Mouse (Mus musculus) hindbrain, embryonic 13.5 days (tissue): ENCODE data around the gene Cntn4. TPM values are rescaled to one million over a fixed set of nuclear protein-coding genes. Genes with fewer than 3 reads are reported as not detected.

Source experiments
- ATAC-seq: fragments of 200-750 bp; cut with Nextera tagmentation; 2 replicates; pipeline ENCODE4 v1.8.0; 2017; ENCODE audit warnings: moderate TSS enrichment; ENCODE audit not compliant: low FRiP score
- H3K27ac ChIP-seq: fragments of 300-500 bp; sonication (generic); 2 replicates; pipeline ENCODE4 v1.5.1; 2015; ENCODE audit warnings: inconsistent platforms, mild to moderate bottlenecking, moderate library complexity
- H3K27me3 ChIP-seq: fragments of 300-500 bp; sonication (generic); 2 replicates; pipeline ENCODE4 v1.6.1; 2015; ENCODE audit warnings: mild to moderate bottlenecking, inconsistent platforms
- H3K36me3 ChIP-seq: fragments of 300-500 bp; sonication (generic); 2 replicates; pipeline ENCODE4 v1.6.1; 2015; ENCODE audit warnings: mild to moderate bottlenecking, inconsistent platforms
- H3K4me1 ChIP-seq: fragments of 300-500 bp; sonication (generic); replicated peaks from 2 replicates; pipeline ENCODE4 v1.6.1; 2015; ENCODE audit warnings: inconsistent platforms
- H3K4me2 ChIP-seq: fragments of 300-500 bp; sonication (generic); 2 replicates; pipeline ENCODE4 v1.6.1; 2015; ENCODE audit warnings: inconsistent platforms, mild to moderate bottlenecking, moderate library complexity
- H3K4me3 ChIP-seq: fragments of 300-500 bp; sonication (generic); 2 replicates; pipeline ENCODE4 v1.5.1; 2015; ENCODE audit warnings: mild to moderate bottlenecking, inconsistent platforms
- H3K9ac ChIP-seq: fragments of 300-500 bp; sonication (generic); 2 replicates; pipeline ENCODE4 v1.6.1; 2015; ENCODE audit warnings: mild to moderate bottlenecking, inconsistent platforms
- H3K9me3 ChIP-seq: fragments of 300-500 bp; sonication (generic); 2 replicates; pipeline ENCODE4 v1.6.1; 2016; ENCODE audit warnings: inconsistent platforms
- WGBS: fragments of 180-500 bp; shearing (Covaris S2); methylation state at CpG from one replicate; pipeline ENCODE4 v1.1.7; 2015; 5-methylcytosine and 5-hydroxymethylcytosine counted together
- polyA plus RNA-seq: library from polyadenylated mRNA; unstranded; fragments of >200 nt; fragmentation: Nextera tagmentation; extraction: Ambion mirVana; gene quantifications from 2 replicates; pipeline ENCODE4 v1.2.1, GENCODE M21; 2015

The Cntn4 gene
- polyA plus RNA-seq, 1 experiment from 2014 or later = 18.3 TPM

DNA sequence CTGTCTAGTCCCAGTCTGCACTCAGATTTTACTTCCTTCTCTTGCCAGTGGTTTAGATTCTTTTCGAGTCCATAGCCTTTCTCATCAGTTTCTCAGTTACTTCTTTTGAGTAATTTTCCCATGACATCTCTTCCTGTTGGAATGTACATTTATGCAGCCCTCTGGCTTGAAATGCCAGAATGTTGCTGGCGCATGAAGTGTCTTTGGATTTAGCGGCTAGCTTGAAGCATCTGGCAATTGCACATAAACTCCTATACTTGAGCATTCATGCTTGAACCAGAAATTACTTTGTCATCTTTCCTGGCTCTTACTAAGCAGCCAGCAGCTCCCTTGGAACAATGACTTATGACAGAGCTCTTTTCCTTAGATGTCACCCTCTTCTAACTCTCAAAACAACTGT is 965.6 kb downstream of the Cntn4 start:
- Histone ChIP-seq H3K27ac (no peak overlapping the region), H3K4me3 (no peak overlapping the region), H3K36me3 (no peaks in the 10 kb centered on the region), H3K9ac (no peak overlapping the region), H3K4me2 (no peak overlapping the region), H3K27me3 (no peaks in the 10 kb centered on the region), H3K9me3 (no peaks in the 10 kb centered on the region), H3K4me1 (no peaks in the 10 kb centered on the region)
- ATAC-seq = no peak
- 86% methylated on average over 3 of the region's 3 CpGs for WGBS

DNA sequence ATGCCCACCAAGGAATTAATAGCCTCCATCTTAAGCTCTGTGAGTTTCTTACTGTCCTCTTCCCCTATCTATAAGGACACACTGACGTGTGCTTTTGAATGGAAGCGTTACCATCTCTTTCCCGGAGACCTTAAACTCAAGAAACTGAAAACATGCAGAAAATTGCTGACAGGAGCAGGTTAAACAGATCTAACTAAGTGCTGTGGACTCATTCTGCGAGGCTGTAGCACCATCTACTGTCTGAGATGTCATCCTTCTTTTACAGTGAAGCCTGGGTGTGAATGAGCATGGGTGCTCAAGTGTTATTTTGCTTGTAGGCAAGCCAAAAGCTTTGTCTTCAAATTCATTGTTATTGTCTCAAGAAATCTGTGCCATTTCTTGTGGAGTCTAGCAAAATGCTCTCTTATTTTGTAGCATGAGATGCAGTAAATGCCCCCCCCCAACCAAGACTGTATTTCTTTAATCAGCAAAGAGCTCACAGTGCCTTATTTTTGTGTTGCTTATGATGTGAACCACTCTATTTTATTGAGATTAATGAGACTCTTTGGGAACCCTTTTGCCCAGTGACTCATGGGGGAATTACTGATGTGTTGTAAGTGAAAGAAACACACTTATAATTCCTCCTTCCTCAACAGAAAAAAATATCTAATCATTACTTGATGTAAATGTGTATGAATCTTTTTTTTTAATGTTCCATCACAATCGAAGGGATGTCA is 968.2 kb downstream of the Cntn4 start:
- Histone ChIP-seq H3K9me3 (no peaks in the 10 kb centered on the region), H3K4me1 (no peaks in the 10 kb centered on the region), H3K4me3 (no peak overlapping the region), H3K36me3 (no peaks in the 10 kb centered on the region), H3K27ac (no peak overlapping the region), H3K9ac (no peak overlapping the region), H3K4me2 (0 out of 2 replicates have a peak overlapping the region, but pooled peaks have one; percentile 1), H3K27me3 (no peaks in the 10 kb centered on the region)
- WGBS = 24% methylated on average over 5 of the region's 5 CpGs
- peak; percentile 91 for ATAC-seq

DNA sequence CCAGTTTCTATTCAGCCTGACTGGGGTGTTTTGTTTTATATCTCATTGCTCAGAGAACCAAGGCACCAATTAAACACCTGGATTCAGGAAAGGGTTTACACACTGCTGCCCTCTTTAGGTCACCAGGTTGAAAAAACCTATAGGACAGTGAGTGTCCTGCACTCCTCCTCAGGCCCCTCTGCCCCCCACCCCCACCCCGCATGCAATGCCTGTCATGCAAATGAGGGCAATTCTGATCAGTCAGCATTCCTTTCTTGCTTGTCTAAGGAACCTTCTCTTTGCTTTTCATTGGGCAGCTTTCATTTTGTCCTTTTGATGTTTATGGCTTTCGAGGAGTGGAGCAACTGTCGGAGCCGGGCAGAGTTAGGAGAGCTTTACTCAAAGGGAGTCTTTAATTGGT is 969.5 kb downstream of the Cntn4 start:
- H3K27me3 ChIP-seq = no peaks in the 10 kb centered on the region
- no peaks in the 10 kb centered on the region for H3K36me3 ChIP-seq
- 14% methylated on average over 4 of the region's 4 CpGs for WGBS
- H3K9me3 ChIP-seq = no peaks in the 10 kb centered on the region
- no peak overlapping the region for H3K9ac ChIP-seq
- no peak overlapping the region for H3K27ac ChIP-seq
- no peak overlapping the region for H3K4me3 ChIP-seq
- no peak overlapping the region for H3K4me2 ChIP-seq
- no peak for ATAC-seq
- H3K4me1 ChIP-seq = no peaks in the 10 kb centered on the region

DNA sequence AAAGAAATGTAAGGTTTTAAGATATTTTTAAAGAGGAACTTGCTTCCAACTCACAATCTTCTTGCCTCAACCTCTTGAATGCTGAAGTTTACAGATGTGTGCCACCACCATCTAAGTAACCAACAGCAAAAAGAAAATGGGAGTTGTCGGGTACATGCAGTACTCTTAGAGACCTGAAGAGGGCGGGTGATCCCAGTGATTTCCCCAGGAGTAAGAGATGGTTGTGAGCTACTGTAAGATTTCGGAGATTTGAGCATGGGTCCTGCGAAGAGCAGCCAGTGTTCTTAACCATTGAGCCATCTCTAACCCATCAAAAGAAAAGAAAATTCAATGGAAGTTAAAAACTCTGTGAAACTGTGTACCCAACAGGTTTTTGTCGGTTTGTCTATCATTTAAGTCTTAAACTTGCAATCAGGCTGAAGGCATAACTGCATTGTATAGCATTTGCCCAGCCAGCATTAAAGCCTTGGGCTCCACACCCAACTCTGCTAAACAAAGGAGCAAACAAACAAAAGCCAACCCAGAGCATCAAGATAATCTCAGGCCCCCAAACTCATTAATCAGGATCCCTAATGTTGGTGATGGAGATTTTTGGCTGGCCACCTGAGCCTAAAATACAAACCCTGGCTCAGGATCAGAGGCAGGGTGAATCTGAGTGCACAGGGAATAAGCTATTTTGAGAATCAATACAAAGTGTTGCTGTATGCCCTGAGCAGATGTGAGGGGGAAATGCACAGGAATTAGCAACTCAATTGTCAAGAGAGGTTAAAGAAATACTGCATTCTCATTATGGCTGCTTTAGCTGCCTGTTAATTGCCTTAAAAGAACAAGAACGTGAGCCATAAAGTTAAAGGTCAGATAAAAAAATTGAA is 986.6 kb downstream of the Cntn4 start:
- Histone ChIP-seq H3K27ac (peak overlapping the region; percentile 48; the same call in 1 of the 2 replicates), H3K9me3 (no peaks in the 10 kb centered on the region), H3K36me3 (no peaks in the 10 kb centered on the region), H3K27me3 (no peaks in the 10 kb centered on the region), H3K4me3 (no peak overlapping the region), H3K9ac (no peak overlapping the region), H3K4me2 (no peak overlapping the region), H3K4me1 (peaks cover 8% of the 10 kb centered on the region; the same call in 1 of the 2 replicates)
- 32% methylated on average over 6 of the region's 6 CpGs for WGBS
- peak; percentile 59; the same call in 1 of the 2 replicates for ATAC-seq

DNA sequence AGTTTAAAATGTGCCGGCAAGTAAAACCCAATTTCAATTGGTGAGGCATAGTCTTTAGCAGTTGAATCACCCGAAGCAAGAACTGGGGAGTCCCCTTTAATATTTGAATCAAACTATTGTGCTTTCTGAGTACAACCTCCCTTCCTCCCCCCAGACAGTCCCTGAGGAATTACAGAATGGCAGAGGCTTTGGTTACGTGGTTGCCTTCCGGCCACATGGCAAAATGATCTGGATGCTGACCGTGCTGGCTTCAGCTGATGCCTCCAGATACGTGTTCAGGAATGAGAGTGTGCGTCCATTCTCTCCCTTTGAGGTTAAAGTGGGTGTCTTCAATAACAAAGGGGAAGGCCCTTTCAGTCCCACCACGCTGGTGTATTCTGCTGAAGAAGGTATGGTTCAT is 998.1 kb downstream of the Cntn4 start:
- Histone ChIP-seq H3K27ac (no peak overlapping the region), H3K4me2 (no peak overlapping the region), H3K9ac (no peak overlapping the region), H3K4me3 (no peak overlapping the region), H3K36me3 (no peaks in the 10 kb centered on the region), H3K27me3 (no peaks in the 10 kb centered on the region), H3K4me1 (no peaks in the 10 kb centered on the region), H3K9me3 (no peaks in the 10 kb centered on the region)
- 77% methylated on average over 8 of the region's 8 CpGs for WGBS
- no peak for ATAC-seq

DNA sequence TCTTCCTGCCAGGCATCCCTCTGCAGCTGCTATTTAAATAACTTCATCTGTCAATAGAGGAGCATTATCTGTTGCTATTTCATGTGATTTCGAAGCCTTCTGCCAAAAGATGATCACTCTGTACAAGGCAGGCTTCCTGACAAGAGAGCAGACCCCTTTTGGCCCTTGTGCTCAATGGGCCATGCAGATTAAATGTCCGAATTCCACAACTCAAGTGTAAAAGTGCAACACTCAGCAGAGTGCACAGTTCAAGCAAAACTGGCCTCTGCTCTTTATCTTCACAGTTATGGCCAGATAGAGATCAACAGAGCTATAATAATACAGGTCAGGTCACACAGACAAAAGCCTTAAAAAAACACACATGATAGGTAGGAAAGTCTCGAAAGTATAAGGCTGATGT is 1024.5 kb downstream of the Cntn4 start:
- 61% methylated on average over 3 of the region's 3 CpGs for WGBS
- H3K27ac ChIP-seq = no peak overlapping the region
- no peaks in the 10 kb centered on the region for H3K36me3 ChIP-seq
- H3K4me3 ChIP-seq = no peak overlapping the region
- H3K9me3 ChIP-seq = no peaks in the 10 kb centered on the region
- no peaks in the 10 kb centered on the region for H3K4me1 ChIP-seq
- no peak for ATAC-seq
- H3K27me3 ChIP-seq = no peaks in the 10 kb centered on the region
- H3K9ac ChIP-seq = no peak overlapping the region
- H3K4me2 ChIP-seq = no peak overlapping the region

DNA sequence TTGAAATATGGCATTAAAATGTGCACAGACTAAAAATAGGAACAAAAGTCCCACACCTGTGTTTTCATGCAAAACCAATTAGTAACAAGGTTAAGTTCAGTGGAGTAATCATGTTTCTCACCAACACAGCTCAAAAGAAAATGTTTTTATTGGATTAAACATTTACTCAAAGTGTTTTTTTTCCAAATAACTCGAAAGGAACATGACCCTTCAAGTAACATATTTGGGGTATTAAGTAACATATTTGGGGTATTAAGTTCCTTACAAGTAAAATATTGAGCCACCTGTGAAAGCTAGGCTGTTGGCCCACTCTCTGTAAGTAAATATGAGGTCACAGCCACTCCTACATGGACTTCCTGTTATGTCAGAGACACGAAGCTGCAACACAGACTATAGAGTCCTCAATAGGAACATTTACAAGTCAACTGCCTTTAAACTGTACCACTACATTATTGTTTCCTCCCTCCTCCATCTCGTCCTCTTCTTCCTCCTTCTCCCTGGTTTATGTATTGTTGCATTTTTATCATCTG is 1028.1 kb downstream of the Cntn4 start:
- H3K27ac ChIP-seq = no peak overlapping the region
- H3K9ac ChIP-seq = no peak overlapping the region
- H3K27me3 ChIP-seq = no peaks in the 10 kb centered on the region
- H3K9me3 ChIP-seq = no peaks in the 10 kb centered on the region
- H3K4me2 ChIP-seq = no peak overlapping the region
- H3K36me3 ChIP-seq = no peaks in the 10 kb centered on the region
- 58% methylated on average over 3 of the region's 3 CpGs for WGBS
- H3K4me1 ChIP-seq = no peaks in the 10 kb centered on the region
- H3K4me3 ChIP-seq = no peak overlapping the region
- ATAC-seq = no peak

DNA sequence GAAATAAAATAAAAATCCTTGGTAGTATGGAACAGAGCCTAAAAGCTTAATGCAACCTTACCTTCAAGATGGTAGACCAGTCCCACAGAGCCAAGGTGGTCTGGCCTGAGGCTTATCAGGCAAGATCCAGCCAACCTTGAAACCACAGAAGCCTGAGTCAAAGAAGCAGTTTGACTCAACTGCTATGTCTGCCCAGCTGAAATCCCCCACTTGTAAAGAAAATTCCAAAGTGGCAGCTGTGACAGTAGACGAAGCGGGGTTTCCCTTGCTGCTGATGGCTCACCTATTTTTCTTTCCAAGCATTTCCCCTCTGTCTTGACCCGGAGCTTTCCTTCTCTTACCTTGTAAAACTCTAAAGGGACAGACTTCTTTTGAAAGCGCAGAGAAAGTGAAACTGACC is 1048.2 kb downstream of the Cntn4 start:
- no peak overlapping the region for H3K4me2 ChIP-seq
- H3K27ac ChIP-seq = no peak overlapping the region
- 94% methylated on average over 4 of the region's 4 CpGs for WGBS
- H3K27me3 ChIP-seq = no peaks in the 10 kb centered on the region
- no peaks in the 10 kb centered on the region for H3K9me3 ChIP-seq
- H3K4me1 ChIP-seq = no peaks in the 10 kb centered on the region
- H3K9ac ChIP-seq = no peak overlapping the region
- no peak for ATAC-seq
- H3K4me3 ChIP-seq = no peak overlapping the region
- no peaks in the 10 kb centered on the region for H3K36me3 ChIP-seq

DNA sequence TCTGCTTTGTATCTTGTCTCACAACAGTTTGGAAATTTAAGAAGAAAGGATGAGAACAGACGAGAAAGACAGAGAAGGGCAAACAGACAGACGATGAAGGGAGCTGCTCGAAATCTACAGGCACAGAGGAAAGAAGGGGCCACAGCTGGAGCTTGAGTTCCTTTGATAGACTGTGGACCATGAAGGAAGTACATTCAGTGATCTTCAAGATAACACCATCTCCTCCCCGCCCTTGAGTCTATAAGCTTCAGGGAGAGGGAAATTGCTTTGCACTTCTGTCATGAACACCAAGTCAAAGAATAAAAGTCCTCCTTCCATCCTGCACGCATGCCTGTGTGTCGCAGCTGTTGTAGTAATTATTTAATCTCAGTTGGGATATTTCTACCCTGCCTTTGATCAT is 1048.6 kb downstream of the Cntn4 start:
- H3K27ac ChIP-seq = no peak overlapping the region
- H3K4me1 ChIP-seq = no peaks in the 10 kb centered on the region
- H3K36me3 ChIP-seq = no peaks in the 10 kb centered on the region
- no peaks in the 10 kb centered on the region for H3K27me3 ChIP-seq
- 80% methylated on average over 6 of the region's 6 CpGs for WGBS
- no peak overlapping the region for H3K9ac ChIP-seq
- no peak overlapping the region for H3K4me2 ChIP-seq
- no peaks in the 10 kb centered on the region for H3K9me3 ChIP-seq
- ATAC-seq = no peak
- H3K4me3 ChIP-seq = no peak overlapping the region

DNA sequence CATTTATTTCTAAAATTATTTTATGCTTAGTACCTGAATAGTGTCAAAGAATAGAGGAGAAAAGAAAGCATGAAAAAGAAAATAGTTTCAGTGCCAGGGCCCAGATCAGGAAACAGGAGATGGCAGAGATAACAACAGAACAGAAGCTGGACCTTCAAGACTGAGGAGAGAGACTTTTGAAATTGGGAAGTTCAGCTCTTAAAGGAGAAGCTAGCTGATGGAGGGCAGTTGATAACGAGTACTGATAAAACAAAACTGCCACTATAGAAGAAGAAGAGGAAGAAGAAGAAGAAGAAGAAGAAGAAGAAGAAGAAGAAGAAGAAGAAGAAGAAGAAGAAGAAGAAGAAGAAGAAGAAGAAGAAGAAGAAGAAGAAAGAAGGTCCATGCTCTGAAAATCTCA is 1050.2 kb downstream of the Cntn4 start:
- 79% methylated on average over 1 of the region's 1 CpGs for WGBS
- Histone ChIP-seq H3K9me3 (no peaks in the 10 kb centered on the region), H3K36me3 (no peaks in the 10 kb centered on the region), H3K4me3 (no peak overlapping the region), H3K4me2 (no peak overlapping the region), H3K27me3 (no peaks in the 10 kb centered on the region), H3K4me1 (no peaks in the 10 kb centered on the region), H3K27ac (no peak overlapping the region), H3K9ac (no peak overlapping the region)
- ATAC-seq = no peak

DNA sequence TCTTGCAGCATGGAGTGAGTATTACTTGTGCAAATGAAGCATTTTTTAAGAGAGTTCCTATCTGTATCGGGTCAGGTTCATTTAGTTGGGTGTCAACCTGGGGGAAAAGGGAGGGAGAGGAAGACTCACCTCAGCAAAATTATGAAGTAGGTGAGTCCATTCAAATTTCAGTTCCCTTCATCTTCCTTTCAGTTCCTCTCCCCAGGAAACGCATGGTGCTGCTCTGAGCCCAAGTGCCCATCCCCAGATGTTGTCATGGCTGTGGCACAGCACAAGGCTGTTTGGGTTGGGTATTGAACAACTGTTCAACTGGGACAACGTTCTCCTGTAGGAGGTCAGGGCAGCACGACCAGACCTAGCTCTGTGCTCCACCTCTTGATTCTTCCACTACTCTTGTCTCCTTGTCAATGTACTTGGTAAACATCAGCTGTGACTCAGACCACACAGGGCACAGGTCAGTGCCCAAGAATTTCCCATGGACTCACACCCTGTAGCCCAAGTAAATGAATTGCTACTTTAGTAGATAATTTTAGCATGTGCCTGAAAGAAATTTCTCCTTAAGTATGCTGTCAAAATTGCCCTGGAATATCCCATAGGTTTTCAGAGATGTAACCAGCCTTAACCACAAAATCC is 1052.3 kb downstream of the Cntn4 start:
- no peak overlapping the region for H3K4me2 ChIP-seq
- 86% methylated on average over 4 of the region's 4 CpGs for WGBS

DNA sequence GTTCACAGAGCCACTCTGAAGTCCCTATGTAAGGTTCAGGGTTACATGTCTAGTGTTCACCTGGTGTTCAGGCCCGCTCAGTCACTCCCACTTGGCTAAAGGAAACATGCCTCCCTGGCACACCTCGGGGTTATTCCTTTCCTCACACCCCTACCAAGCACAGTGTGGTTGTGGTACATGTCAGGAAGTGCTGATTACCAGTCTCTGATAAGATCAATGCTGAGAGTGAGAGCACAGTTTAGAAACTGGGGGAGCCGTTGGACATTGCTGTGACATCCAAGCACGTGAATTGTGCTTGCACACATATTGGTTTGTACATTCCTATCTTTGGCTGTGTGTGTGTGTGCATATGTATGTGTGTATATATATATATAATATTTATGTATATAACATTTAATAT is 1055.1 kb downstream of the Cntn4 start:
- Histone ChIP-seq H3K4me2 (no peak overlapping the region), H3K9ac (no peak overlapping the region), H3K27me3 (no peaks in the 10 kb centered on the region), H3K9me3 (no peaks in the 10 kb centered on the region), H3K27ac (no peak overlapping the region), H3K36me3 (no peaks in the 10 kb centered on the region), H3K4me3 (no peak overlapping the region), H3K4me1 (no peaks in the 10 kb centered on the region)
- WGBS = 88% methylated on average over 4 of the region's 4 CpGs
- ATAC-seq = no peak

More for the DNA sequence above, 1052.3 kb downstream of the Cntn4 start:
- H3K4me1 ChIP-seq = no peaks in the 10 kb centered on the region
- no peak overlapping the region for H3K4me3 ChIP-seq
- H3K36me3 ChIP-seq = no peaks in the 10 kb centered on the region
- no peaks in the 10 kb centered on the region for H3K9me3 ChIP-seq
- no peak for ATAC-seq
- H3K27me3 ChIP-seq = no peaks in the 10 kb centered on the region
- H3K9ac ChIP-seq = no peak overlapping the region
- H3K27ac ChIP-seq = no peak overlapping the region
